Mouse (Mus musculus) CH12.LX (cell line): ENCODE data around the gene Clec5a. TPM values are rescaled to one million over a fixed set of nuclear protein-coding genes. Genes with fewer than 3 reads are reported as not detected.

Source experiments
- DNase-seq: peaks from one replicate; pipeline ENCODE4 v3.0.0-alpha.2; 2013; ENCODE audit errors: extremely low read depth
- H3K27ac ChIP-seq: 2 replicates; pipeline ENCODE4 v1.5.1; 2012; ENCODE audit warnings: low read depth, mild to moderate bottlenecking, control low read depth, moderate library complexity; ENCODE audit not compliant: insufficient read depth
- H3K27me3 ChIP-seq: replicated peaks from 2 replicates; pipeline ENCODE3; 2012; ENCODE audit warnings: inconsistent platforms
- H3K36me3 ChIP-seq, 2 experiments: replicated peaks in 1 of 2; 2 replicates each; pipeline versions ENCODE3 to v1.6.1; 2012; ENCODE audit warnings: inconsistent platforms in 1 of 2, low read length in 1 of 2, mild to moderate bottlenecking in 1 of 2, mixed read lengths in 1 of 2, moderate library complexity in 1 of 2; ENCODE audit not compliant: control insufficient read depth in 1 of 2, insufficient read depth in 1 of 2
- H3K4me1 ChIP-seq, 2 experiments: 2 replicates each; pipeline ENCODE4 v1.6.1; 2012; ENCODE audit warnings: inconsistent platforms in 1 of 2, moderate library complexity in 1 of 2; ENCODE audit not compliant: insufficient read depth in 2 of 2, control insufficient read depth in 1 of 2
- H3K4me2 ChIP-seq: 2 replicates; pipeline ENCODE4 v1.6.1; 2012; ENCODE audit warnings: low read depth, mild to moderate bottlenecking, control low read depth; ENCODE audit not compliant: poor library complexity, insufficient read depth, severe bottlenecking
- H3K4me3 ChIP-seq, 3 experiments: fragments of 150-350 bp in 1 of 3; sonication (generic) in 1 of 3; replicated peaks in 1 of 3; 2 replicates each; pipeline versions ENCODE3 to v1.5.1; 2011 to 2012; ENCODE audit warnings: low read depth in 2 of 3, low read length in 2 of 3, mild to moderate bottlenecking in 2 of 3, moderate library complexity in 2 of 3, control low read depth in 1 of 3, improper control_type of control experiment in 1 of 3, inconsistent platforms in 1 of 3, mixed read lengths in 1 of 3; ENCODE audit not compliant: poor library complexity in 1 of 3
- H3K79me2 ChIP-seq: replicated peaks from 2 replicates; pipeline ENCODE4 v1.6.1; 2012; ENCODE audit warnings: mild to moderate bottlenecking, moderate library complexity; ENCODE audit not compliant: control insufficient read depth, poor library complexity, insufficient read depth, severe bottlenecking; ENCODE audit errors: extremely low read depth
- H3K9ac ChIP-seq: 2 replicates; pipeline ENCODE4 v1.6.1; 2012; ENCODE audit warnings: low read depth, mild to moderate bottlenecking, control low read depth, moderate library complexity; ENCODE audit not compliant: insufficient read depth
- H3K9me3 ChIP-seq: replicated peaks from 2 replicates; pipeline ENCODE3; 2012; ENCODE audit warnings: low read length, inconsistent platforms, mixed read lengths
- BHLHE40 ChIP-seq: IDR thresholded peaks from 2 replicates; pipeline ENCODE4 v1.6.1; 2011; ENCODE audit warnings: mild to moderate bottlenecking, low read depth, low read length, improper control_type of control experiment
- CHD1 ChIP-seq: IDR thresholded peaks from 2 replicates; pipeline ENCODE4 v1.6.1; 2012; ENCODE audit warnings: low read depth, low read length, improper control_type of control experiment, inconsistent platforms
- E2F4 ChIP-seq: IDR thresholded peaks from 2 replicates; pipeline ENCODE4 v1.6.1; 2011; ENCODE audit warnings: low read depth, low read length, improper control_type of control experiment; ENCODE audit not compliant: insufficient replicate concordance
- ELF1 ChIP-seq: IDR thresholded peaks from 2 replicates; pipeline ENCODE4 v1.6.1; 2014; ENCODE audit warnings: low read depth, mild to moderate bottlenecking, inconsistent platforms, low read length, improper control_type of control experiment
- EP300 ChIP-seq: IDR thresholded peaks from 2 replicates; pipeline ENCODE4 v1.6.1; 2011; ENCODE audit warnings: low read length, improper control_type of control experiment
- ETS1 ChIP-seq: conservative IDR thresholded peaks from 2 replicates; pipeline ENCODE4 v1.6.1; 2012; ENCODE audit warnings: low read depth, mild to moderate bottlenecking, inconsistent platforms, low read length, improper control_type of control experiment, moderate library complexity
- KAT2A ChIP-seq: IDR thresholded peaks from 2 replicates; pipeline ENCODE4 v1.6.1; 2012; ENCODE audit warnings: low read length, improper control_type of control experiment, inconsistent platforms; ENCODE audit not compliant: insufficient replicate concordance
- MAFK ChIP-seq: IDR thresholded peaks from 2 replicates; pipeline ENCODE4 v1.6.1; 2011; ENCODE audit warnings: low read length, improper control_type of control experiment; ENCODE audit not compliant: insufficient replicate concordance
- MAX ChIP-seq: IDR thresholded peaks from 2 replicates; pipeline ENCODE4 v1.6.1; 2011; ENCODE audit warnings: low read length, improper control_type of control experiment
- MAZ ChIP-seq: IDR thresholded peaks from 2 replicates; pipeline ENCODE4 v1.6.1; 2012; ENCODE audit warnings: low read depth, mild to moderate bottlenecking, inconsistent platforms, low read length, improper control_type of control experiment, moderate library complexity
- MEF2A ChIP-seq: IDR thresholded peaks from 2 replicates; pipeline ENCODE4 v1.6.1; 2014; ENCODE audit warnings: low read depth, mild to moderate bottlenecking, inconsistent platforms, low read length, improper control_type of control experiment, borderline replicate concordance
- MXI1 ChIP-seq: IDR thresholded peaks from 2 replicates; pipeline ENCODE4 v1.6.1; 2011; ENCODE audit warnings: mild to moderate bottlenecking, low read depth, low read length, improper control_type of control experiment
- MYC ChIP-seq: IDR thresholded peaks from 2 replicates; pipeline ENCODE4 v1.6.1; 2011; ENCODE audit warnings: low read depth, mild to moderate bottlenecking, improper control_type of control experiment, low read length
- NELFE ChIP-seq: IDR thresholded peaks from 2 replicates; pipeline ENCODE4 v1.6.1; 2011; ENCODE audit warnings: low read depth, low read length, improper control_type of control experiment
- NRF1 ChIP-seq: IDR thresholded peaks from 2 replicates; pipeline ENCODE4 v1.6.1; 2014; ENCODE audit warnings: low read depth, mild to moderate bottlenecking, inconsistent platforms, low read length, improper control_type of control experiment, moderate library complexity
- PAX5 ChIP-seq: IDR thresholded peaks from 2 replicates; pipeline ENCODE4 v1.6.1; 2012; ENCODE audit warnings: low read length, inconsistent platforms, mixed read lengths
- POLR2A ChIP-seq: IDR thresholded peaks from 2 replicates; pipeline ENCODE4 v1.6.1; 2011; ENCODE audit warnings: low read depth, mild to moderate bottlenecking, improper control_type of control experiment, low read length
- POLR2AphosphoS2 ChIP-seq: IDR thresholded peaks from 2 replicates; pipeline ENCODE4 v1.6.1; 2011; ENCODE audit warnings: low read depth, low read length, improper control_type of control experiment
- RAD21 ChIP-seq: IDR thresholded peaks from 2 replicates; pipeline ENCODE4 v1.6.1; 2011; ENCODE audit warnings: low read depth, mild to moderate bottlenecking, low read length, improper control_type of control experiment, moderate library complexity
- RCOR1 ChIP-seq: conservative IDR thresholded peaks from 2 replicates; pipeline ENCODE4 v1.6.1; 2012; ENCODE audit warnings: low read depth, mild to moderate bottlenecking, inconsistent platforms, low read length, improper control_type of control experiment
- SMC3 ChIP-seq: IDR thresholded peaks from 2 replicates; pipeline ENCODE4 v1.6.1; 2011; ENCODE audit warnings: low read depth, low read length, improper control_type of control experiment
- TCF12 ChIP-seq: IDR thresholded peaks from 2 replicates; pipeline ENCODE4 v1.6.1; 2014; ENCODE audit warnings: low read depth, mild to moderate bottlenecking, inconsistent platforms, low read length, improper control_type of control experiment
- USF2 ChIP-seq: conservative IDR thresholded peaks from 2 replicates; pipeline ENCODE4 v1.6.1; 2011; ENCODE audit warnings: low read depth, low read length, improper control_type of control experiment
- ZC3H11A ChIP-seq: IDR thresholded peaks from 2 replicates; pipeline ENCODE4 v1.6.1; 2012; ENCODE audit warnings: low read depth, mild to moderate bottlenecking, inconsistent platforms, low read length, improper control_type of control experiment
- ZKSCAN1 ChIP-seq: IDR thresholded peaks from 2 replicates; pipeline ENCODE4 v1.6.1; 2012; ENCODE audit warnings: low read depth, inconsistent platforms, low read length, improper control_type of control experiment, borderline replicate concordance
- dilution Hi-C: fragments of 300-500 bp; cut with MboI; formaldehyde crosslinking; loops from 2 replicates; pipeline ENCODE4 v1.14.3; 2020; ENCODE audit warnings: low sequenced_read_pairs; ENCODE audit not compliant: extremely low pct_unique_long_range_greater_than_20kb, extremely low pct_ligation_motif_present
- in situ Hi-C: fragments of 300-500 bp; cut with MboI; formaldehyde crosslinking; loops from 3 replicates; pipeline ENCODE4 v1.14.3; 2019; ENCODE audit warnings: low sequenced_read_pairs, low pct_ligation_motif_present, low pct_unique_long_range_greater_than_20kb, mixed read lengths
- polyA plus RNA-seq: library from polyadenylated mRNA; unstranded; fragments of >175 nt; gene quantifications from 2 replicates; pipeline ENCODE4 v1.2.1, GENCODE M21; 2012; ENCODE audit warnings: low read depth; ENCODE audit not compliant: insufficient read length
- total RNA-seq, 2 experiments: library from RNA; depleted of rRNA; stranded (reverse); fragments of 300-350 nt in 1 of 2; fragments of >200 nt in 1 of 2; gene quantifications; 2 replicates each; pipeline ENCODE4 v1.2.3; 2012 to 2014

The Clec5a gene
- total and polyA plus RNA-seq, 3 experiments: 1.0 to 1.4 (median 1.1) TPM

DNA sequence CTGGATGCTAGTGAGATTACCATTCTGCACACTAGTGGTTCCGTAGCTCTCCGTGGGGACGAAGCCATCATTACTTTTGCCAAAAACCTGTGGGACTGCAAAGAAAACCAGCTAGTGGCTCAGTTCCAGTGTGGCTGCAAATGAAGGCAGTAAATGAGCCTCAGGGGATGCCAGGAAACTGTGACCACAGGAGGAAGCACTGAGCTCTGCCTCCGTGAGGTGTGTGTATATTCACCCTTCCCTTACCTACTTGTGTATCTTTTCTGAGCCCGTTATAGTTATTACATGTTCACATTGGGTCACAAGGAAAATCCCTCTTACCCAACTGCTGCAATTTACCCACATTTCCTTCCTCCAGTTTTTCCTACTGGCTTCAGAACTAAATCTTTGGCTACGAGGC is 1.3 kb downstream of the Clec5a start:
- Histone ChIP-seq H3K79me2 (no peaks in the 10 kb centered on the region), H3K4me2 (no peak overlapping the region), H3K4me1 (peaks cover 0 to 4% of the 10 kb centered on the region in 2 experiments; a peak in 1 of 4 replicates), H3K4me3 (no peak overlapping the region), H3K9ac (no peak overlapping the region), H3K9me3 (no peaks in the 10 kb centered on the region), H3K36me3 (no peaks in the 10 kb centered on the region), H3K27me3 (no peaks in the 10 kb centered on the region), H3K27ac (no peak overlapping the region)
- dilution Hi-C loops (no loop called here), in situ Hi-C loops (no loop called here)
- DNase-seq: no peak
- TF ChIP-seq MAX (no peak), NRF1 (no peak), MYC (no peak), KAT2A (no peak), RCOR1 (no peak), MAFK (no peak), MXI1 (no peak), EP300 (no peak), POLR2A (no peak), POLR2AphosphoS2 (no peak), TCF12 (no peak), ZKSCAN1 (no peak), BHLHE40 (no peak), MEF2A (no peak), PAX5 (no peak)

DNA sequence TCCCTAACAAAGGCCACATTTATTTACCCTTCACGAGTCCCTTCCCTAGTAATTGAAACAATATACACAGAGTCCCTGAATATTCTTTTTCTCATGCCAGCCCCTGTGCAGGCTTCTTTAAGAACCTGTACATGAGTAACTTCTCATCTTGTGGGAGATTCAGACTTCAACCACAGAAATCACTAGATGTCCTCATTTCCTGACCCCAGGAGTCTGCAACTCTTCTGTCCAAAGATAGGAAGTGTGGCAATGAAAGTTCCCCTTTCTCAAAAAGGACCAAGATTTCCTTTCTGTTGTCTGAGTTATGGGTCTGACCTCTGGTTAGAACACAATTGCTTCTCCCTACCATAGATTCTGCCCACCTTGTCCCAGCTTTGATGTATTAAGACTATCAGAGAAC is 9.3 kb downstream of the Clec5a start:
- in situ Hi-C loops: no loop called here
- Histone ChIP-seq H3K4me3 (no peak overlapping the region), H3K4me2 (no peak overlapping the region), H3K9ac (no peak overlapping the region), H3K4me1 (peaks cover 4 to 16% of the 10 kb centered on the region in 2 experiments; a peak in 3 of 4 replicates), H3K9me3 (no peaks in the 10 kb centered on the region), H3K27me3 (no peaks in the 10 kb centered on the region), H3K79me2 (no peaks in the 10 kb centered on the region), H3K27ac (no peak overlapping the region), H3K36me3 (no peaks in the 10 kb centered on the region)
- no peak for DNase-seq
- dilution Hi-C loops: no loop called here
- TF ChIP-seq ZC3H11A (no peak), ELF1 (no peak), RAD21 (no peak), CHD1 (no peak), E2F4 (no peak), USF2 (no peak), KAT2A (no peak), BHLHE40 (no peak), NELFE (no peak), SMC3 (no peak), MAZ (no peak), ZKSCAN1 (no peak), POLR2AphosphoS2 (no peak), NRF1 (no peak), ETS1 (no peak), MYC (no peak)
